Mouse (Mus musculus): ENCODE data around the gene Sema3a. TPM values are rescaled to one million over a fixed set of nuclear protein-coding genes. Genes with fewer than 3 reads are reported as not detected.
A peak's percentile ranks its signal among the peaks of the same experiment; 100 is the strongest.

Sema3a gene
- polyA plus RNA-seq, 1 experiment = 13.3 TPM

DNA sequence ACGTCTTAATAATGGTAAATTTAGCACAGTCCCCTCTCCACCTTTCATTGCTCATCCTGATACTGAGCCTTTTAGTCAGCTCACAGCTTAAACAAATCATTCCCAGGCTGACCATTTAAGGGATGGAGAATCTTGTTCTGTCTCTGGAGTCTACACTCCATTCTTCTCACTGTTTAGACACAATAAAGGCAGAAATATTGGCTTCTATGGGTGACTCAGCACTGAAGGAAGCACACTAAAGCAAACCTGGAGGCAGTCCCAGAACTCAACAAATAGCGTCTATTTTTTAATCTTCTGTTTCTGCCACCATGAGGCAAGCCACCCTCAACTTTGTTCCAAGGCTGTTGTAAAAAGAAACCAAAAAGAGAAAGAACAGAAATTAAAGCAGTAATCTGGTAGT, 374.6 kb downstream of the Sema3a start:
- peak; percentile 38 for DNase-seq (ENCODE audit: low read depth)

GRCm38 (mm10) chr5:13505839-13506499, 380.8 kb downstream of the Sema3a start:
- DNase-seq (ENCODE audit: low read depth) = no peak

More for the DNA sequence above, 374.6 kb downstream of the Sema3a start:
- TF ChIP-seq POLR2A (IDR thresholded peaks at IDR 0.05; ENCODE audit: borderline replicate concordance, extremely low read depth, insufficient read depth, insufficient read length, poor library complexity, severe bottlenecking) = no peak

GRCm38 (mm10) chr5:13509163-13509562, 383.9 kb downstream of the Sema3a start:
- TF ChIP-seq CTCF (IDR thresholded peaks at IDR 0.05; ENCODE audit: borderline replicate concordance, extremely low read depth, insufficient read depth, insufficient read length) (no peak), POLR2A (IDR thresholded peaks at IDR 0.05; ENCODE audit: borderline replicate concordance, extremely low read depth, insufficient read depth, insufficient read length, poor library complexity, severe bottlenecking) (no peak)
- no peak for DNase-seq (ENCODE audit: low read depth)

More at GRCm38 (mm10) chr5:13505839-13506499, 380.8 kb downstream of the Sema3a start:
- TF ChIP-seq POLR2A (IDR thresholded peaks at IDR 0.05; ENCODE audit: borderline replicate concordance, extremely low read depth, insufficient read depth, insufficient read length, poor library complexity, severe bottlenecking) = no peak
- no peak for TF ChIP-seq CTCF (IDR thresholded peaks at IDR 0.05; ENCODE audit: borderline replicate concordance, extremely low read depth, insufficient read depth, insufficient read length)

DNA sequence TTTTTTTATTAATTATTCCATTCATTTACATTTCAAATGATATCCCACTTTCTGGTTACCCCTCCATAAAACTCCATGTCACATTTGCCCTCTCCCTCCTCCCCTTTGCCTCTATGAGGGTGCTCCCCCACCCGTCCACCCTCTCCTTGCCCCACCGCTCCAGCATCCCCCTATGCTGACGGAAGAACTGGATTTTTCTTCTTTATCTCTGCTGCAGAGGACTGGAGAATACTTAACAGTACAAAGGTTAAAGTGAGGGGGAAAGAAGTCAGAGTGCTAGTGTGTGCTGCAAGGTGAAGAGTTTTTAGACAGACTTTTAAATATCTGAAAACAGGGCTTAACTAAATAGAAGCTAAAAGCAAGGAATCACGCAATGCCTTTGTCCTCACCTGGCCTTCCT, 391.8 kb downstream of the Sema3a start:
- DNase-seq (ENCODE audit: low read depth) = no peak
- TF ChIP-seq CTCF (IDR thresholded peaks at IDR 0.05; ENCODE audit: borderline replicate concordance, extremely low read depth, insufficient read depth, insufficient read length) = no peak
- TF ChIP-seq POLR2A (IDR thresholded peaks at IDR 0.05; ENCODE audit: borderline replicate concordance, extremely low read depth, insufficient read depth, insufficient read length, poor library complexity, severe bottlenecking) = no peak

DNA sequence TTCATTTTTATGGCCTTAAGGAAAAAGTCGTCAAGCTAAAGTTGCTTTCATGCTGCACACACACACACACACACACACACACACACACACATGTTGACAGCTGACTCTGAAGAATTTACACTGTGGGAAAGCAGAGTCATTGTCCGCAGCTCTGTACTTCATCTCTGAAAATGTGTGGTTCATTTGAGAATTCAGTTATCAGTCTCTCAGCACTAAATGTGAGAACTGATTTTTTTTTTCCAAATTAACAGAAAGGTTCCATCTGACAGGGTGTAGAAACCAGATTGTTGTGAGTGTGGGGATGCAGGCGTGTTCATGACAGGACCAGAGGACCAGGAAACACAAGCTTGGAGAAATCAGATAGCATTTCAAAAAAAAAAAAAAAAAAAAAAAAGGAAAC, 400.4 kb downstream of the Sema3a start:
- DNase-seq (ENCODE audit: low read depth) = peak; percentile 64
- TF ChIP-seq CTCF (IDR thresholded peaks at IDR 0.05; ENCODE audit: borderline replicate concordance, extremely low read depth, insufficient read depth, insufficient read length) (no peak), POLR2A (IDR thresholded peaks at IDR 0.05; ENCODE audit: borderline replicate concordance, extremely low read depth, insufficient read depth, insufficient read length, poor library complexity, severe bottlenecking) (no peak)

DNA sequence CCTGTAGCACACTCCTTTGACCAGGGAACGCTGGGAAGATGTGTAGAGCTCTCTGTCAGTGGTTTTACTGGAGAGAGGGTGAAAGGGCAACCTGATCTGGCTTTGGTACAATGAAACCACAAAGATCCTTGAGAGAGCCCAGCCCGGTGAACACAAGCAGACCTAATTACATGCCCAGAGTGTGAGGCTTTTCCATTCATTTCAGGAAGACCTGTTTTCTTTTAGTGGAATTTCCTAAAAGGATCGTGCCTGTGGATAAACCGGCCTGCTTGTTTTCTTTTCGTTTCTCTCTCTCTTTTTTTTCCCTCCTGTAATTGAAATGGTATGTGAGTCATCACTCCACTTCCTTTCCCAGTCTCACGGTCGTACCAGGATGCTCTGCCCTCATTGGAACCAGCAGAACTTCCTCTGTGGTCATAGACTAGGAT, 401.8 kb downstream of the Sema3a start:
- TF ChIP-seq CTCF (IDR thresholded peaks at IDR 0.05; ENCODE audit: borderline replicate concordance, extremely low read depth, insufficient read depth, insufficient read length) (no peak), POLR2A (IDR thresholded peaks at IDR 0.05; ENCODE audit: borderline replicate concordance, extremely low read depth, insufficient read depth, insufficient read length, poor library complexity, severe bottlenecking) (no peak)
- peak; percentile 71 for DNase-seq (ENCODE audit: low read depth)

DNA sequence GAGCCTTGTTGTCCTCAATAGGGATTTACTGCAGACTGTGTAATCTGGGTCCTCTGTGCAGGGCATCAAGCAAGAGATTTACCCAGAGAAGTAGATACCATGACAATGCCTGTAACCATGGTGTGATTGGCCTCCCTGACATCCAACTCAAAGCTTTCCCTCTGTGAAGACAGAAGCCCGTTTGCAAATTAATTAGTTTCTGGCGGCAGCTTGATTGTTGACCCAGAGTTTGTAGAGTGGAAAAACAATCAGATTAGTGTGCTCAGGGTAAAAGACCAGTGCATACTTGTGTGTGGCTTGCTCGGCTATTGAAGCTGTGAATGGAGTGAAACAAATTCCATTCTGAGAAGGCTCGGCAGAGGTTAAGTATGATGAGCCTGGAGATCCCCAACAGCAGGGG, 404.0 kb downstream of the Sema3a start:
- peak; percentile 94 for DNase-seq (ENCODE audit: low read depth)
- no peak for TF ChIP-seq POLR2A (IDR thresholded peaks at IDR 0.05; ENCODE audit: borderline replicate concordance, extremely low read depth, insufficient read depth, insufficient read length, poor library complexity, severe bottlenecking)
- no peak for TF ChIP-seq CTCF (IDR thresholded peaks at IDR 0.05; ENCODE audit: borderline replicate concordance, extremely low read depth, insufficient read depth, insufficient read length)

DNA sequence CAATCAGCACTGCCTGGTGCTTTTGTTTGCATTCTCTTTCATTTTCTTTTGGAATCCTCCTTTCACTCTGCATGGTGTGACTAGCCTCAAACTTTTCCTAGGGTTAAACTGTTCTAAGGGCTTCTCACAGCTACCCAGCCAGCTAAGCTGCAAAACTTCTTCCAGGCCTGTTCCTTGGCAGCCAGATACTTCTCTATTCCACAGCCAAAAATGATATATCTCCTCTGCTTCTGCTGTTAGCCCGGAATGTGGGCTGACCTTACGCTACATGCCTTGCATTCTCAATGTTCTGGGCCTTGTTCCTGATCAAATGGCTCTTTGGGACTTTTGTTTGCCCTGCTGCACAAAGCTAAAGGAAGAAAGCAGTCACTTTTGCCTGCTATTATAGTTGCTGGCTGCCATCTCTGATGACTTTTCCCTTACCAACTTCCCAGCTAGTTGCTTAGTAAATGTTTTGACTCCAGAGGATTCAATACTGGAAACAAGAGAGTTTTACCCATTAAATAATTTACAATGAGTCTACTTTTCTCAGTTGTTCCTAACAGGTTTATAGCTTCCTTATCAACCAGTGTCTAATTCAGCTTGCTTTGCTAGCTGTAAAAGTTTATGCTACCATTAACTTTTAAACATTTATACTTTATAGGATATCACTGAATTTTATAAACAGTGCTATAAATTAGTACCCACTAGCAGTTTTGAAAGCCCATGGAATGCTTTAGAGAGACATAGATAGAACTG, 422.4 kb downstream of the Sema3a start:
- DNase-seq (ENCODE audit: low read depth) = peak; percentile 70
- no peak for TF ChIP-seq POLR2A (IDR thresholded peaks at IDR 0.05; ENCODE audit: borderline replicate concordance, extremely low read depth, insufficient read depth, insufficient read length, poor library complexity, severe bottlenecking)
- TF ChIP-seq CTCF (IDR thresholded peaks at IDR 0.05; ENCODE audit: borderline replicate concordance, extremely low read depth, insufficient read depth, insufficient read length) = no peak

DNA sequence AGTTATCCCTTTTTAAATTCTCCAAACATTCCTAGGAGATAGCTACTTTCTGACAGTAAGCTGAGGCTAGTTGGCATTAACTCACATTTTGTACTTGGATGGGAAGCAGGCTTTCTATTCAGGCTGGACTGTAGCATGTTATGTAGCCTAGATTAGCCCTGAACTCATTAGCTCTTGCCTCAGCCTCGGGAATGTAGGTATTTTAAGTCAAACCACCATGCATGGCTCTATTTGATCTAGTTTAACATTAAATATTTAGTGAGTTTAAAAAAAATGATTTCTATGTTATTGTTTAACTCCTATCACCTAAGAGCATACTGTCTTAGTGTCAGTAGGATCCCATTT, 423.0 kb downstream of the Sema3a start:
- TF ChIP-seq POLR2A (IDR thresholded peaks at IDR 0.05; ENCODE audit: borderline replicate concordance, extremely low read depth, insufficient read depth, insufficient read length, poor library complexity, severe bottlenecking) = no peak
- no peak for TF ChIP-seq CTCF (IDR thresholded peaks at IDR 0.05; ENCODE audit: borderline replicate concordance, extremely low read depth, insufficient read depth, insufficient read length)
- no peak for DNase-seq (ENCODE audit: low read depth)

GRCm38 (mm10) chr5:13549080-13549479, 423.9 kb downstream of the Sema3a start:
- DNase-seq (ENCODE audit: low read depth) = no peak
- TF ChIP-seq CTCF (IDR thresholded peaks at IDR 0.05; ENCODE audit: borderline replicate concordance, extremely low read depth, insufficient read depth, insufficient read length) (no peak), POLR2A (IDR thresholded peaks at IDR 0.05; ENCODE audit: borderline replicate concordance, extremely low read depth, insufficient read depth, insufficient read length, poor library complexity, severe bottlenecking) (no peak)

GRCm38 (mm10) chr5:13550953-13551352, 425.7 kb downstream of the Sema3a start:
- no peak for DNase-seq (ENCODE audit: low read depth)
- TF ChIP-seq POLR2A (IDR thresholded peaks at IDR 0.05; ENCODE audit: borderline replicate concordance, extremely low read depth, insufficient read depth, insufficient read length, poor library complexity, severe bottlenecking) (no peak), CTCF (IDR thresholded peaks at IDR 0.05; ENCODE audit: borderline replicate concordance, extremely low read depth, insufficient read depth, insufficient read length) (no peak)

DNA sequence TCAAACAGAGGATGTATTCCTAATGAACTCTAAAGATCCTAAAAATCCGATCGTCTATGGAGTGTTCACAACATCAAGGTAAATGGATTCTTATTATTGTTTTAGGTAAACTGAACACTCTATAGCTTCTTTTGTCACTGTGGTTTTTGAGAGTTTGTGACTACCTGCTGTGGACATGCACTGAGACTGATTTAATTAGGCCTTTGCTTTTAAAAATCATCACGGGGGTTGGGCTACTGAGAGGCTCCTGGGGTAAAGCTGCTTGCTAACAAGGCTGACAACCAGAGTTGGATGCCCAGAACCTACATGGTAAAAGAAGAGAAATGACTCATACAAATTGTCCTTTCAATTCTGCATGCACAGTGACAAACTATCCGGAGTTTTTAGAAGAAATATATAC, 432.0 kb downstream of the Sema3a start:
- TF ChIP-seq POLR2A (IDR thresholded peaks at IDR 0.05; ENCODE audit: borderline replicate concordance, extremely low read depth, insufficient read depth, insufficient read length, poor library complexity, severe bottlenecking) (no peak), CTCF (IDR thresholded peaks at IDR 0.05; ENCODE audit: borderline replicate concordance, extremely low read depth, insufficient read depth, insufficient read length) (no peak)
- peak; percentile 40 for DNase-seq (ENCODE audit: low read depth)

Data from brain, embryonic 14.5 days (tissue).